Mouse (Mus musculus): Measurements from ENCODE around the gene BC005624. TPM values are rescaled to one million over a fixed set of nuclear protein-coding genes. Genes with fewer than 3 reads are reported as not detected.

Gene BC005624
- total and polyA plus RNA-seq, 3 experiments: 39.6 to 63.0 TPM; not detected in 1

DNA sequence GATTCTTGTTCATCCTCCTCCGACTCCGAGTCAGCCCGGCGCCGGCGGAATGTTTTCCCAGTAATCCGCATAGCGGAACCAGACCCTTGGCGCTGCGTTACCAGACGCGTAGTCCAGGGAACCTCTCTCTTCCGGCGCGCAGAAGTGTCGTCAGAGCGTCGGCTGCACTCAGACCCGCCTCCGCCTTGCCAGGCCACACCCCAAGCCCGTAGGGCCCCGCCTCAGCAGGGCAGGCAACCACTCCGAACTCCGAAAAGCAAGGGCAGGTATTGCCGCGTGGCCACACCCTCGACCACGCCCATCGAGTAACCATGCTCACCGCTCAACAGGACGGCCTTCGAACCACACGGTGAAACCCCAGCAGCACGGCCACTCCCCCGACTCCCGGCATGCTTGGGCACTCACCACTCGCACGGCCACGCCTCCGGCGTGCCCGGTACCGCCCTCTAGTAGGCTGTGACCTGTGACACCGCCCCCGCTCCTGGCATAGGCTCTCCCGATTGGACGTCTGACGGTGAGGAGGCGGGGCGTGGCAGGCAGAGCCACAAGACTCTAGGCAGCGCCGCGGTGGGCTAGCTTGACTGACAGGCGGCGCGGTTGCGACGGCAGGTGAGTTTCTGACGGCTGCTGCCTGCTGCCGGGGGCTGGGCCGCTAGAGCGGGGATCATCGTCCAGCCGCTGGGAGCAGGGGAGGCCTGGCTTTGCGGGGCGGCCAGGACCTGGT lies at the start of gene BC005624, which contains the start of gene Usp20 (continued):
- no peak for TF ChIP-seq TAL1 (IDR thresholded peaks at IDR 0.05; ENCODE audit: low read length)
- TF ChIP-seq ETS1 (IDR thresholded peaks at IDR 0.05; ENCODE audit: low read depth, low read length): 0 out of 2 replicates have a peak, but pooled peaks have one; percentile 5
- TF ChIP-seq ELF1 (IDR thresholded peaks at IDR 0.05; ENCODE audit: low read depth, low read length): peak; percentile 97
- peak; percentile 100 for TF ChIP-seq SIN3A (IDR thresholded peaks at IDR 0.05; ENCODE audit: low read length)

DNA sequence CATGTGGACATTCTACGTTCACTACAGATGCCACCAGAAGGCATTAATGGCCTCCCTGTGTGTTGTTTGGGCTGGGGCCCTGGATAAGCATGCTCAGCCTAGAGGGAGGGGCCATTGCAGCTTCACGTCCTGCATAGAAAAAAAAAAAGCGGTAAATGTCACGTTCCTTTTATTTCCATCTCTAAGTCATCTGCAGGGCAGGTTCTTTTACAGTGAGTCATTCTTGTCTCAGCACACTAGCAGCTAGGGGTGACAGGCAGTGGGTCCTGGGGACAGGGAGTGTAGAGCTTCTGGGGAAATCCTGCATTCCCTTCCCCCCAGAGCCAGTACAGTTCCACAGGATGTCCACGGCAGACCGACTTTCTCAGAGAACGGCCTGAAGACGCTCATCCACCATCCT lies 44.6 kb upstream of the BC005624 start:
- Histone ChIP-seq H3K36me3 (ENCODE audit: control insufficient read depth in 1 of 2, insufficient read depth in 2 of 2, low read length in 2 of 2) (no peaks in the 10 kb centered on the region; a peak in 1 of 4 replicates), H3K27ac (ENCODE audit: control insufficient read depth, low read depth, low read length) (no peak overlapping the region), H3K79me2 (ENCODE audit: control insufficient read depth, insufficient read depth, low read length, poor library complexity) (no peaks in the 10 kb centered on the region), H3K27me3 (ENCODE audit: control insufficient read depth in 1 of 2, insufficient read depth in 2 of 2, low read length in 2 of 2) (no peaks in the 10 kb centered on the region), H3K9me3 (replicated peaks; ENCODE audit: insufficient read depth, low read length) (no peaks in the 10 kb centered on the region), H3K4me1 (ENCODE audit: control insufficient read depth in 1 of 2, insufficient read depth in 2 of 2, low read length in 2 of 2) (no peaks in the 10 kb centered on the region), H3K9ac (ENCODE audit: control insufficient read depth, low read depth, low read length, poor library complexity, severe bottlenecking) (no peak overlapping the region), H3K4me3 (ENCODE audit: control insufficient read depth in 1 of 2, insufficient read depth in 1 of 2, low read depth in 2 of 2, low read length in 2 of 2) (no peak overlapping the region)
- no peak for DNase-seq (ENCODE audit: low read depth, low spot score)
- no peak for TF ChIP-seq MEF2A (IDR thresholded peaks at IDR 0.05; ENCODE audit: extremely low read depth, insufficient replicate concordance, low read depth, low read length, poor library complexity, severe bottlenecking)
- TF ChIP-seq ELF1 (IDR thresholded peaks at IDR 0.05; ENCODE audit: low read depth, low read length): no peak
- TF ChIP-seq GATA1 (IDR thresholded peaks at IDR 0.05; ENCODE audit: low read depth, low read length): no peak
- no peak for TF ChIP-seq ZC3H11A (IDR thresholded peaks at IDR 0.05; ENCODE audit: low read depth, low read length)
- no peak for TF ChIP-seq CTCF (IDR thresholded peaks at IDR 0.05 in 2 of 3, conservative IDR thresholded peaks at IDR 0.05 in 1 of 3; ENCODE audit: control insufficient read depth in 1 of 3, insufficient read depth in 1 of 3, low read depth in 2 of 3, low read length in 3 of 3, poor library complexity in 1 of 3, severe bottlenecking in 1 of 3)
- no peak for TF ChIP-seq MYC (IDR thresholded peaks at IDR 0.05; ENCODE audit: low read depth, low read length)
- no peak for TF ChIP-seq MAFK (IDR thresholded peaks at IDR 0.05; ENCODE audit: borderline replicate concordance, low read depth, low read length)
- no peak for TF ChIP-seq ZMIZ1 (IDR thresholded peaks at IDR 0.05; ENCODE audit: low read depth, low read length)
- TF ChIP-seq GABPA (IDR thresholded peaks at IDR 0.05; ENCODE audit: low read depth, low read length): no peak
- TF ChIP-seq POLR2A (IDR thresholded peaks at IDR 0.05; ENCODE audit: control insufficient read depth in 1 of 2, insufficient read depth in 1 of 2, low read depth in 1 of 2, low read length in 2 of 2, poor library complexity in 1 of 2): no peak
- TF ChIP-seq E2F4 (IDR thresholded peaks at IDR 0.05; ENCODE audit: borderline replicate concordance, low read depth, low read length): no peak
- TF ChIP-seq HCFC1 (IDR thresholded peaks at IDR 0.05; ENCODE audit: low read depth, low read length): no peak
- no peak for TF ChIP-seq JUND (IDR thresholded peaks at IDR 0.05; ENCODE audit: low read depth, low read length)
- no peak for TF ChIP-seq MXI1 (IDR thresholded peaks at IDR 0.05; ENCODE audit: low read depth, low read length)
- TF ChIP-seq RCOR1 (IDR thresholded peaks at IDR 0.05; ENCODE audit: low read depth, low read length): no peak
- TF ChIP-seq TCF12 (IDR thresholded peaks at IDR 0.05; ENCODE audit: low read depth, low read length): no peak
- no peak for TF ChIP-seq CHD2 (IDR thresholded peaks at IDR 0.05; ENCODE audit: low read length)

Data from MEL (cell line).